Mouse (Mus musculus) limb, embryonic 14.5 days (tissue): ENCODE measurements around the gene Ap4e1. TPM values are rescaled to one million over a fixed set of nuclear protein-coding genes. Genes with fewer than 3 reads are reported as not detected.
A peak's percentile ranks its signal among the peaks of the same experiment; 100 is the strongest.

Experiments used
- ATAC-seq: fragments of 200-750 bp; cut with Nextera tagmentation; 2 replicates; pipeline ENCODE4 v1.8.0; 2017; ENCODE audit warnings: low read depth, moderate number of reproducible peaks, moderate TSS enrichment; ENCODE audit not compliant: low FRiP score
- DNase-seq: peaks from one replicate; pipeline ENCODE4 v3.0.0-alpha.2; 2015; ENCODE audit warnings: low spot score
- H3K27ac ChIP-seq: fragments of 300-500 bp; sonication (generic); replicated peaks from 2 replicates; pipeline ENCODE4 v1.5.1; 2014; ENCODE audit warnings: low read depth, mild to moderate bottlenecking, low read length, moderate library complexity, mixed read lengths
- H3K27me3 ChIP-seq: fragments of 300-500 bp; sonication (generic); 2 replicates; pipeline ENCODE4 v1.6.1; 2014; ENCODE audit warnings: low read length, mixed read lengths; ENCODE audit not compliant: control insufficient read depth, insufficient read depth
- H3K36me3 ChIP-seq: fragments of 300-500 bp; sonication (generic); 2 replicates; pipeline ENCODE4 v1.6.1; 2014; ENCODE audit warnings: mild to moderate bottlenecking, low read length, moderate library complexity, mixed read lengths; ENCODE audit not compliant: control insufficient read depth, insufficient read depth
- H3K4me1 ChIP-seq: fragments of 300-500 bp; sonication (generic); 2 replicates; pipeline ENCODE4 v1.6.1; 2014; ENCODE audit warnings: antibody characterized with exemption, low read length, mixed read lengths; ENCODE audit not compliant: control insufficient read depth, insufficient read depth
- H3K4me2 ChIP-seq: fragments of 300-500 bp; sonication (generic); replicated peaks from 2 replicates; pipeline ENCODE4 v1.6.1; 2014; ENCODE audit warnings: low read depth, mild to moderate bottlenecking, low read length, moderate library complexity; ENCODE audit not compliant: severe bottlenecking
- H3K4me3 ChIP-seq: fragments of 300-500 bp; sonication (generic); replicated peaks from 2 replicates; pipeline ENCODE4 v1.5.1; 2014; ENCODE audit warnings: low read length
- H3K9ac ChIP-seq: fragments of 300-500 bp; sonication (generic); 2 replicates; pipeline ENCODE4 v1.6.1; 2014; ENCODE audit warnings: mild to moderate bottlenecking, low read depth, low read length, moderate library complexity; ENCODE audit not compliant: severe bottlenecking
- H3K9me3 ChIP-seq: fragments of 300-500 bp; sonication (generic); 2 replicates; pipeline ENCODE4 v1.6.1; 2016; ENCODE audit warnings: low read length; ENCODE audit not compliant: control insufficient read depth
- POLR2A ChIP-seq: fragments of 200-500 bp; IDR thresholded peaks from 2 replicates; pipeline ENCODE4 v1.8.0; 2012; ENCODE audit warnings: inconsistent platforms, mild to moderate bottlenecking, moderate library complexity, borderline replicate concordance; ENCODE audit not compliant: insufficient read depth, insufficient read length; ENCODE audit errors: extremely low read depth
- WGBS: fragments of 180-500 bp; shearing (Covaris S2); extraction: QIAGEN DNeasy Blood & Tissue Kit; methylation state at CpG from one replicate; pipeline ENCODE4 v1.1.7; 2014; 5-methylcytosine and 5-hydroxymethylcytosine counted together
- polyA plus RNA-seq, 2 experiments: library from polyadenylated mRNA; depleted of rRNA in 1 of 2; stranded (reverse) in 1 of 2; unstranded in 1 of 2; fragments of >200 nt; fragmentation: Nextera tagmentation in 1 of 2; extraction: Ambion mirVana in 1 of 2; gene quantifications; 2 replicates each; pipeline versions ENCODE4 v1.2.1 to v1.2.3; 2012 to 2014

Gene Ap4e1
- polyA plus RNA-seq, 2 experiments: 8.9 to 12.1 TPM

DNA sequence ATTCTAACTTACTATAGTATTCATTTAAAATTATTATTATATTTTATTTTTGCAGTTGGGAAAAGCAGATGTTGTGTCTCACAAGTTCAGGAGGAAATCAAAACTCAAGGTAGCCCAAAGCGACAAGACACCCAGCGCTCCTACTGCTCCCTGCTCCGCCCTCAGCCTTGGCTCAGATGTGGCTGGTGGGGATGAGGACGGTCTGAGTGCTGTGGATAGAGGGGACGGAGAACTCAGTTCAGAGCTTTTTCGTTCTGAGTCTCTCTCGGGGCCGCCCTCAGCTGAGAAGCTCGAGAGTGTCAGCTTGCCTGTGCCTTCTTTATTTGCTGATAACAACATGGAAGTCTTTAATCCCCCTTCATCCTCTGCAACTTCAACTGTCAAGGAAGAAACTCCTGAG lies 53.0 kb downstream of the Ap4e1 start:
- Histone ChIP-seq H3K9ac (no peak overlapping the region), H3K9me3 (no peaks in the 10 kb centered on the region), H3K4me1 (no peaks in the 10 kb centered on the region), H3K4me2 (no peak overlapping the region), H3K36me3 (peaks cover 64% of the 10 kb centered on the region), H3K27me3 (no peaks in the 10 kb centered on the region), H3K4me3 (no peak overlapping the region), H3K27ac (no peak overlapping the region)
- WGBS: 94% methylated on average over 9 of the region's 9 CpGs
- no peak for DNase-seq
- TF ChIP-seq POLR2A: no peak
- ATAC-seq: no peak

GRCm38 (mm10) chr2:127068806-127069205 lies 60.3 kb downstream of the Ap4e1 start:
- Histone ChIP-seq H3K27ac (no peak overlapping the region), H3K4me3 (no peak overlapping the region)
- 75% methylated on average over 7 of the region's 7 CpGs for WGBS

DNA sequence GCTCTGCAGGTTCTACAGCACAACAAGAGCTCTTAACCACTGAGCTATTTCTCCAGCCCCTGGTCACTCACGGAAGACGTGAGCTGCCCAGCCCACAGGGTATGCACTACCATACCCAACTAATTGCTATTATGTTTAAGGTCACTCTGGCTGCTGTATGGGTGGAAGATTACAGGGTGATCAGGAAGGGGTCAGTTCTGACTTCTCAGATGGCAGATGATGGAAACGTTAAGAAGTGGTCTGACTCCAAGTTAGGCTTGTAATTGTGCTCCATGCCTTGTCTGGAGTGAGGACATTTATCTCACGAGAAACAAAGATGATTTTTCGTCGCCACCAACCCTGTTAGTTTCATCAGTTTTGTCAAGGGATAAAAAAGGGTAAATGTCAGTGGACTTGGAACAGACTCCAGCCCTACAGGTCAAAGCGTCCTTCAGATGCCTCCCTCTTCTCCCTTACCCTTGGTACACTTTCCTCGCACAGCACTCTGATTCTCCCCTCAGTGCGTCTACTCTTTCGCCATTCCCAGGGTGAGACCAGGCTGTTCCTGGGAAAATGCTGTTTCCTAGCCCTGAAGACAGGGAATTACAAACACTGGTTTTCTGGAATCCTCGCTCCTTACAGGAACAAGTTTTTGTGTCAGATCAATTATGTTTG lies 61.4 kb downstream of the Ap4e1 start:
- WGBS: 19% methylated on average over 11 of the region's 11 CpGs
- no peak for ATAC-seq

More at GRCm38 (mm10) chr2:127068806-127069205, 60.3 kb downstream of the Ap4e1 start:
- no peak for TF ChIP-seq POLR2A
- peaks cover 9% of the 10 kb centered on the region; the same call in 1 of the 2 replicates for H3K36me3 ChIP-seq
- DNase-seq: no peak
- no peak overlapping the region for H3K9ac ChIP-seq
- H3K4me1 ChIP-seq: peaks cover 9% of the 10 kb centered on the region
- no peaks in the 10 kb centered on the region for H3K9me3 ChIP-seq
- H3K4me2 ChIP-seq: no peak overlapping the region
- no peak for ATAC-seq
- no peaks in the 10 kb centered on the region for H3K27me3 ChIP-seq

GRCm38 (mm10) chr2:127070435-127070841 lies 61.9 kb downstream of the Ap4e1 start, which contains the start of gene Blvra:
TSS of gene Blvra (plus strand) at chr2:127070665.
- no peaks in the 10 kb centered on the region for H3K9me3 ChIP-seq
- H3K27ac ChIP-seq: peak within 1 kb of the TSS; percentile 61
- H3K4me1 ChIP-seq: peaks cover 9% of the 10 kb centered on the region
- H3K4me3 ChIP-seq: peak within 1 kb of the TSS; percentile 68
- no peaks in the 10 kb centered on the region for H3K27me3 ChIP-seq
- peak within 1 kb of the TSS; percentile 78 for H3K9ac ChIP-seq
- peak; percentile 41; the same call in 1 of the 2 replicates for TF ChIP-seq POLR2A
- DNase-seq: peak; percentile 97
- H3K36me3 ChIP-seq: peaks cover 9% of the 10 kb centered on the region; the same call in 1 of the 2 replicates
- WGBS: 1% methylated on average over 32 of the region's 32 CpGs
- peak; percentile 99 for ATAC-seq
- H3K4me2 ChIP-seq: peak within 1 kb of the TSS; percentile 54

More for the DNA sequence above, 61.4 kb downstream of the Ap4e1 start:
- peak overlapping the region; percentile 68 for H3K4me3 ChIP-seq
- H3K4me2 ChIP-seq: peak overlapping the region; percentile 54
- H3K9me3 ChIP-seq: no peaks in the 10 kb centered on the region
- TF ChIP-seq POLR2A: no peak
- H3K9ac ChIP-seq: peak overlapping the region; percentile 78; the same call in 1 of the 2 replicates
- peaks cover 9% of the 10 kb centered on the region for H3K4me1 ChIP-seq
- peaks cover 9% of the 10 kb centered on the region; the same call in 1 of the 2 replicates for H3K36me3 ChIP-seq
- H3K27ac ChIP-seq: no peak overlapping the region
- H3K27me3 ChIP-seq: no peaks in the 10 kb centered on the region
- DNase-seq: no peak

GRCm38 (mm10) chr2:127070879-127071278 lies 62.4 kb downstream of the Ap4e1 start:
- 11% methylated on average over 9 of the region's 9 CpGs for WGBS
- Histone ChIP-seq H3K36me3 (peaks cover 9% of the 10 kb centered on the region; the same call in 1 of the 2 replicates), H3K27ac (peak overlapping the region; percentile 61), H3K4me1 (peaks cover 9% of the 10 kb centered on the region), H3K4me3 (peak overlapping the region; percentile 68), H3K27me3 (no peaks in the 10 kb centered on the region), H3K4me2 (peak overlapping the region; percentile 54), H3K9me3 (no peaks in the 10 kb centered on the region), H3K9ac (peak overlapping the region; percentile 78)
- DNase-seq: no peak
- no peak for TF ChIP-seq POLR2A
- ATAC-seq: no peak
